Mouse (Mus musculus) left cerebral cortex, adult 2 months (tissue): ENCODE measurements around the gene Rfx7. TPM values are rescaled to one million over a fixed set of nuclear protein-coding genes. Genes with fewer than 3 reads are reported as not detected.

ENCODE experiments used
- DNase-seq, 2 experiments: peaks; one replicate each; pipeline ENCODE4 v3.0.0; 2021 to 2022; ENCODE audit warnings: low spot score in 2 of 2, mixed read lengths in 1 of 2; ENCODE audit errors: extremely low spot score in 1 of 2
- H3K27ac ChIP-seq: fragments of 200-600 bp; 2 replicates; pipeline ENCODE4 v1.8.1; 2022
- H3K4me3 ChIP-seq: fragments of 200-600 bp; 2 replicates; pipeline ENCODE4 v1.8.1; 2022
- CTCF ChIP-seq: fragments of 200-600 bp; IDR thresholded peaks from 2 replicates; pipeline ENCODE4 v1.8.1; 2022; ENCODE audit warnings: antibody characterized with exemption, mild to moderate bottlenecking, moderate library complexity
- intact Hi-C: fragments of 180-260 bp; cut with DNase I; formaldehyde crosslinking; loops from one replicate; pipeline ENCODE4 v1.15.1; 2025
- long read RNA-seq, 2 experiments: library from polyadenylated mRNA; stranded (forward); transcript quantifications; one replicate each; pipeline ENCODE4 v2.0.0; 2021; ENCODE audit warnings: borderline mapping rate in 2 of 2
- total RNA-seq, 2 experiments: library from RNA; stranded (reverse); gene quantifications; 2 replicates each; pipeline ENCODE4 v1.2.3; 2021

Gene Rfx7
- 10 to 100 TPM; 29.3 to 32.5 TPM for total RNA-seq
- long read RNA-seq, experiment 1, full-length matches to known transcripts = 9 of 13 reads
- long read RNA-seq, experiment 1, partial matches to known transcripts = 0 of 13 reads
- long read RNA-seq, experiment 1, other reads (novel, unspliced or antisense) = 4 of 13 reads
- long read RNA-seq, experiment 2, full-length matches to known transcripts = 4 of 8 reads
- long read RNA-seq, experiment 2, partial matches to known transcripts = 0 of 8 reads
- long read RNA-seq, experiment 2, other reads (novel, unspliced or antisense) = 4 of 8 reads

- intact Hi-C loops = loop anchor here (2.0 to 5.0 kb wide), 4 partner anchors 39 to 255 kb away; partner anchors contain the start of genes Nedd4 and Tex9
- DNase-seq = peak; percentile 77 to 79
- Histone ChIP-seq H3K4me3 (peak within 1 kb of the TSS; percentile 96), H3K27ac (peak within 1 kb of the TSS; percentile 96)
- TF ChIP-seq CTCF = no peak
Observed at GRCm38 (mm10) chr9:72531996-72532380, at the start of gene Rfx7. Rfx7 (plus strand) TSS chr9:72532240.

DNA sequence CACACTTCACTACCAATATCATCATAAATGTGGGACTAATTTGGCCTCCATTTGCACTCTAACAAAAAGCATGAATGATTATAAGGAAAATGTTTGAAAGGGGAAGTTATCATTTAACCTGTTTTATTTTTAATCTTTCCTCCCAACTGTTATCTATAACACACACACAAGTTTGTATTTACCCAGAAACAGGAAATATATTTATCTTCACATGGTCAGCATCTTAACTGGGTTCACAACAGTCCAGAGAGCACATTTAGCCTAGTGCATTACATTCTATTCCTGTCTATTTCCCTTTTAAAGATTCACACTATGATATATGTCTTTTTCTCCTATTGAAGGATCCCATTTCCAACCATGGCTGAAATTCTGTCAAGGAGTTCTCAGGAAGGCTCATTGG lies 43.5 kb upstream of the Rfx7 start:
- no peak for TF ChIP-seq CTCF
- Histone ChIP-seq H3K27ac (no peak overlapping the region), H3K4me3 (no peak overlapping the region)
- intact Hi-C loops = no loop called here
- DNase-seq = no peak

DNA sequence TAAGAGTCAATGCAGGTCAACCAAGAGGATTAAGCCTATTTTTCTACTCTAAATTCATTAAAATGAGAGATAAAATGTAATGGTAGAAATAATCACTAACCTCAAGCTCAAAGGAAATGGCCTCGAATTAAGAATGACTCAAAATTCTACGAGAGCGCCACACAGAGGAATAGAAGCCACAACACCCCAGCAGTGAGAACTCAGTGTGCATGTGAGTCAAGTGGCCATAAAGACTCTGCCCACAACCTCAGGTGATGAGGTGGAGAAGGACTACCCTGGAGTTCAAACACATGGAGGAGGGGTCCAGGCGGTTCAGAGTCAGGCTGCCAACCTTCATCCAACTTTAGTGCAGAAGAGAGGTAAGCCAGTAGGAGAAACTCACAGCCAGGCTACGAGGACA lies 42.9 kb upstream of the Rfx7 start:
- TF ChIP-seq CTCF = no peak
- DNase-seq = no peak
- H3K27ac ChIP-seq = no peak overlapping the region
- H3K4me3 ChIP-seq = no peak overlapping the region
- intact Hi-C loops = no loop called here

DNA sequence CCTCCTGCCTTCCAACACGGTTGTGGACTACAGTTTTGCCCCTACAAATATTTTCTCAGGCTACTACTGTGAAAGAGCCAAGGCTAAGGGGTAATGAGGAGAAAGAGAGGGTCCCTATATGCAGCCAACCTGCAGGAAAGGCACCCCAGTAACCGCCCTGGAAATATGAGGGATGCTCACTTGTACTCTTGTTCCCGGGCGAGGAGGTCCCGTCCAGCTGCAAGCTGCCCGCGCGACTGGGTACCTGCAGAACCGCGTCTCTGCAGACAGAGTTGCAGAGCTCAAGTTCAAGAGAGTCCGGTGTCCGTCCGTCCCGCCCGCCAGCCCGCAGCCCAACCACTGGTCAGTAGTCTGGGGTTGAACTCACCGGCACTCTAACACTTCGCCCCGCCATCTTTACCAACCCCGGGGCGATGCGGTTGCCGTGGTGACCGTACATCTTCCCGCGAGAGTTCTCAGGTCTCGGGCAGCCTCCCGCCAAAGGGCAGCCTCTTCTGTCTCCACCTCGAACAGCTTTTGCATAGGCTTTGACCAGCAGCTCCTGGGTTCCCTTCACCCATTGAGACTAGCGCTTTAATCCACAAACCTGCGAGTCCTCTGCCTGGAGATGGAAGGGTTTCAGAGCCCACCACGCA lies 40.4 kb upstream of the Rfx7 start:
- TF ChIP-seq CTCF = no peak
- H3K4me3 ChIP-seq = peak overlapping the region; percentile 53
- DNase-seq = peak; percentile 80 to 86
- intact Hi-C loops = loop anchor here (2.0 kb wide), 1 partner anchor 39 kb away; no protein-coding TSS in a partner anchor
- H3K27ac ChIP-seq = peak overlapping the region; percentile 80

- TF ChIP-seq CTCF = no peak
- no peak for DNase-seq
- peak within 1 kb of the TSS; percentile 80 for H3K27ac ChIP-seq
- H3K4me3 ChIP-seq = peak within 1 kb of the TSS; percentile 53
- intact Hi-C loops = loop anchor here (2.0 kb wide), 1 partner anchor 39 kb away; no protein-coding TSS in a partner anchor
Observed at GRCm38 (mm10) chr9:72492194-72492565, 39.9 kb upstream of the Rfx7 start, which contains the start of gene Tex9. Tex9 (minus strand) TSS chr9:72492212.

- DNase-seq = no peak
- H3K4me3 ChIP-seq = no peak overlapping the region
- intact Hi-C loops = loop anchor here (2.0 kb wide), 1 partner anchor 37 kb away; no protein-coding TSS in a partner anchor
- TF ChIP-seq CTCF = no peak
- no peak overlapping the region for H3K27ac ChIP-seq
Observed at GRCm38 (mm10) chr9:72493465-72493864, 38.6 kb upstream of the Rfx7 start.

- Histone ChIP-seq H3K4me3 (no peak overlapping the region), H3K27ac (no peak overlapping the region)
- TF ChIP-seq CTCF = no peak
- intact Hi-C loops = loop anchor here (2.0 kb wide), 1 partner anchor 37 kb away; no protein-coding TSS in a partner anchor
- DNase-seq = no peak
Observed at GRCm38 (mm10) chr9:72493984-72494685, 37.9 kb upstream of the Rfx7 start.

DNA sequence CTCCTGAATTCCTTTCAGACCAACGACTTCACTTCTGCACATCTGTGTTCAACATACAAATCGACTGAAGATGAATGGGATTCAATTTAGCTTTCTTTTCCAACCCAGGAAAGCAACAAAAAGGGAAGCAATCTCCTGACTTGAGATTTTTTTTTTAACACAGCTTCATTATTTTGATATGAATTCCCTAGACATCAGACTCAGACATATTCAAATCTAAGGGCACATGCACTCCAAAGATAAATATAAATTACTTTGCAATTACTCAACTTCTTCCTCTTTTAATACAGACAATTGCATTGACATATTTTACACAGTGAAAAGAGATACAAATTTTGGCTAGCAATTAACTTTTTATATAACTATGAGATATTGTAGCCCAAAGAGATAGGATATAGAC lies 35.3 kb upstream of the Rfx7 start:
- Histone ChIP-seq H3K4me3 (no peak overlapping the region), H3K27ac (no peak overlapping the region; the same call in 1 of the 2 replicates)
- DNase-seq = no peak
- TF ChIP-seq CTCF = no peak
- intact Hi-C loops = no loop called here

GRCm38 (mm10) chr9:72497171-72497570 lies 34.9 kb upstream of the Rfx7 start:
- no peak for TF ChIP-seq CTCF
- DNase-seq = no peak
- intact Hi-C loops = no loop called here
- no peak overlapping the region for H3K4me3 ChIP-seq
- H3K27ac ChIP-seq = no peak overlapping the region; the same call in 1 of the 2 replicates

DNA sequence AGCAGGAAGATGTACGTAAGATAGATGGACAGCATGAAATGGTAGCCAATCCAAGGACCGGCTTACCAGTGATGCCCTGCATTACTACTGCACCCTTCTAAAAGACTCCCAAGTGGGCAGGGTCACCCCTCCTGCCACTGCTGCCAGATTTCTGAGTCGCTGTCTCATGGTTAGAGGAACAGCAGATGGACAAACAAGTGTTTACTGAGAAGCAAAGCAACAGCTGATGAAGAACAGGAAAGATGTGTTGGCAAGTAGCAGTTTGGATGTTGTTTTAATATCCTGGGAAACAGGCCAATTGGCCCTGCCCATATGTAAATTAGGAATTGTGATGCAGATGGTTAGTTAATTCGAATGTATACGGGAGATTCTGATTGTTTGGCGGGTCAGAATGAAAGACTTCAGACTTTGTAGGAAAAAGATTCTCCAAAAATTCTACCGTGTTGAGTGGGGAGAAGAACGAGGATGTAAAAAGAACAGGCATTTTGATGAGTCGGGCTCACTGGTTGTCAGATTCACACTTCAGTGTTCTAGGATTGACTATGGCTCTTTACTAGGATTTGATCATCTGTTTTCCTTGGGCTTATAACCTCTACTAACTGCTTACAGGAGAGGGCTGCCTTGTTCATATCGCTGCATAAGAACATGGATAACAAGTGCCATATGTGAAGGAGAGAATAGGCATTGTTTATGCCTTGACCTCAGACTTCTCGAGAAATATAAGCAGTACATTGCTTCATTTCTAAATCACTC lies 19.6 kb upstream of the Rfx7 start:
- intact Hi-C loops = no loop called here
- Histone ChIP-seq H3K4me3 (no peak overlapping the region), H3K27ac (no peak overlapping the region)
- DNase-seq = no peak
- no peak for TF ChIP-seq CTCF

GRCm38 (mm10) chr9:72515366-72515765 lies 16.7 kb upstream of the Rfx7 start:
- intact Hi-C loops = no loop called here
- Histone ChIP-seq H3K4me3 (no peak overlapping the region), H3K27ac (no peak overlapping the region)
- TF ChIP-seq CTCF = no peak
- DNase-seq = no peak
